Mouse (Mus musculus) kidney, adult 2 months (tissue): Measurements from ENCODE around the gene Minos1.

ENCODE experiments used
- CTCF ChIP-seq: fragments of 200-500 bp; conservative IDR thresholded peaks from 2 replicates; pipeline ENCODE4 v1.5.1; 2011; ENCODE audit warnings: low read depth, mild to moderate bottlenecking, control low read depth, low read length, moderate library complexity, mixed read lengths; ENCODE audit not compliant: insufficient read depth, insufficient read length
- POLR2A ChIP-seq: fragments of 200-500 bp; IDR thresholded peaks from one replicate; pipeline ENCODE4 v1.6.1; 2011; ENCODE audit warnings: low read depth, low read length, control low read depth

DNA sequence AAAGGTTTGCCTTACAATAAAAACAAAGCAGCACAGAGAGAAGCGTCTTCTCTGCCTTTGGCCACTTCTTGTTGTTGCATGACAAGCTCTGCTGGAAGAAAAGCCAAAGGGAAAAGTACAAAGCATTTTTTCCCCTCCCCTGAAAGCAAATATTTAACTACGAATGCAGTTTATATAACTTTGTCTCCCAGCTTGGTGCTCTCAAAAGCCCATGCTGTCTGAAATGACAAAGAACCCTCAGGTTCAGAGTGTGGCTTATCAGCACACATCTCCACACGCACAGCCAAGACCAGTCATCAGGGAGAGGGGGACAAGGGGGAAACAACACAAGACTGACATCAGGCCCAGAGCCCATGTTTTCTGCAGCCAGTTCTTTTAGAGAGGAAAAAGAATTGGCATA, 19.5 kb downstream of the Minos1 start:
- TF ChIP-seq POLR2A, result no peak
- TF ChIP-seq CTCF, result no peak
